Mouse (Mus musculus): Measurements from ENCODE around the gene Pctp. TPM values are rescaled to one million over a fixed set of nuclear protein-coding genes. Genes with fewer than 3 reads are reported as not detected.

Pctp gene
- total and polyA plus RNA-seq, 3 experiments, result 6.4 to 10.2 TPM; not detected in 1

DNA sequence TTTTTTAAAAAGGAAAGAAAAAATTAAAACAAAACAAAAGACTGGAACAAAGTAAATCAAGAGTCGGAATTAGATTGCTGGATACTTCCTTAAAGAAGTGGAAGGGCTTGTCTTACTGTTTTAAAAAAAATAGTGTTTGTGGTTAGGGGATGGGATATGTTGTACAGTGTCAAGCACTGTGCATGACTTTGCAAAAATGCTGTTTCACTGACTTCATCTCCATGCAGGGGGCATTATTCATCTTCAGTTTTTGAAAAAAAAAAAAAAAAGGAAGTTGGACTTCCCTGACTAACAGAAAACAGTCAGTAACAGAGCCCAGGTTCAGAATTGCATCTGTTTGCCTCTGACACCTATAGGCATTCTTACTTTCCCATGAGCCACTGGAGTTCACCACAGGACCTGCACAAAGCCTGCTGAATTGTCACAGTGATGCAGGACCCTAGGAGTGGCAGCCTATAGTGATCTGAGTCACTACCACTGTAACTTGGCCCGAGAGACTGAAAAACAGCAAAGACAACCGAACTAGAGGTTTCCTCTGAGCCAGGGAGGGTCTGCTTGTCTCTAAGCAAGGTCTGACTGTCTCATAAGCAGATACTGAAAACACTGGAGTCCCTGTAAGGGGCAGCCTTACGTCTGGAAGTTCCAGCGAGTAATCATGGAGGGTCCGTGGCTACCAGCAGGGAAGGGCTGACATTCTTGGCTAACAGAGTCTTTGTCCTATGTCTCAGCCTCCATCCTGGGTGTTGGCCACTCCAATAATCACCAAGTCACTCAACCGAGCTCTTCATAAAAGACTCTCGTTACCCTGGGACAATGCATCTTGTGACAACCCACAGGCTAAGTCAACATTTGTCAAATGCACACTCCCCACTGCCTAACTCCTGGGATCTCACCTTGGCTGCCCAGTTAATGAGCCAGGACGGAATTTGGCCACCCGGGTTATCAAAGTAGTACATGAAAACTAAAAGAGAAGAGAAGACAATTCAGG lies 17.2 kb downstream of the Pctp start (continued):
- TF ChIP-seq NELFE (IDR thresholded peaks at IDR 0.05; ENCODE audit: low read depth, low read length) (peak; percentile 65), ZMIZ1 (IDR thresholded peaks at IDR 0.05; ENCODE audit: low read depth, low read length) (peak; percentile 35; the same call in 1 of the 2 replicates), ETS1 (IDR thresholded peaks at IDR 0.05; ENCODE audit: low read depth, low read length) (peak; percentile 100), MAFK (IDR thresholded peaks at IDR 0.05; ENCODE audit: borderline replicate concordance, low read depth, low read length) (peak; percentile 89), ZNF384 (IDR thresholded peaks at IDR 0.05; ENCODE audit: low read depth, low read length) (peak; percentile 99), ELF1 (IDR thresholded peaks at IDR 0.05; ENCODE audit: low read depth, low read length) (peak; percentile 67), MYC (IDR thresholded peaks at IDR 0.05; ENCODE audit: low read depth, low read length) (peak; percentile 88), KAT2A (conservative IDR thresholded peaks at IDR 0.05; ENCODE audit: low read depth, low read length) (no peak; the same call in 1 of the 2 replicates), EP300 (IDR thresholded peaks at IDR 0.05; ENCODE audit: low read depth in 1 of 2, low read length in 2 of 2) (peak; percentile 93 to 94), USF1 (IDR thresholded peaks at IDR 0.05; ENCODE audit: low read depth, low read length) (no peak), SIN3A (IDR thresholded peaks at IDR 0.05; ENCODE audit: low read length) (peak; percentile 90), E2F4 (IDR thresholded peaks at IDR 0.05; ENCODE audit: borderline replicate concordance, low read depth, low read length) (no peak), POLR2AphosphoS5 (IDR thresholded peaks at IDR 0.05; ENCODE audit: borderline replicate concordance, low read depth, low read length) (no peak), USF2 (IDR thresholded peaks at IDR 0.05; ENCODE audit: borderline replicate concordance in 1 of 2, insufficient read depth in 1 of 2, low read depth in 1 of 2, low read length in 2 of 2) (no peak), CHD1 (IDR thresholded peaks at IDR 0.05; ENCODE audit: low read depth, low read length) (no peak), POLR2AphosphoS2 (IDR thresholded peaks at IDR 0.05; ENCODE audit: low read length) (peak; percentile 33; the same call in 1 of the 2 replicates)

DNA sequence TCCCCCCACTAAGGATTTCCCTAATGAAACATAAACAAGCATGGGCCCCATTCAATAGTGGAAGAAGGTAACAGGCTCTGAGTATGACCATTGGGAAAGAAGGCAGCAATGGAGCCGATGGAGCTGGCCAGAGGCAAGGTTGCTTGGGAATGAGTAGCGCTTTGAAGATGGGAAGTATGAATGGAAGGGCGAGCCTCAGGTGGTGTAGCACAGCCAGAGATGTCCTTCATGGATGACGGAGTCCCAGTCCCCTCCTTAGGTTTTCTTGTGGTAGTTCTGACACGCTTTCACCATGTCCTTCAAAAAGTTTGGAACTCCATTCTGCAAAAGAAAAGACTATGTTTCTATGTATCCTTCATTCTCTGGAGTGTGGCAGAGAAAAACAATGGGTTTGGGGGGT lies 18.3 kb downstream of the Pctp start:
- Histone ChIP-seq H3K79me2 (ENCODE audit: control insufficient read depth, insufficient read depth, low read length, poor library complexity) (no peaks in the 10 kb centered on the region), H3K27me3 (ENCODE audit: control insufficient read depth in 1 of 2, insufficient read depth in 2 of 2, low read length in 2 of 2) (no peaks in the 10 kb centered on the region), H3K4me3 (ENCODE audit: control insufficient read depth in 1 of 2, insufficient read depth in 1 of 2, low read depth in 2 of 2, low read length in 2 of 2) (no peak overlapping the region), H3K9me3 (replicated peaks; ENCODE audit: insufficient read depth, low read length) (no peaks in the 10 kb centered on the region), H3K27ac (ENCODE audit: control insufficient read depth, low read depth, low read length) (peak overlapping the region; percentile 91), H3K4me1 (ENCODE audit: control insufficient read depth in 1 of 2, insufficient read depth in 2 of 2, low read length in 2 of 2) (peaks cover 26 to 61% of the 10 kb centered on the region in 2 experiments), H3K36me3 (ENCODE audit: control insufficient read depth in 1 of 2, insufficient read depth in 2 of 2, low read length in 2 of 2) (peaks cover 0 to 60% of the 10 kb centered on the region in 2 experiments; a peak in 2 of 4 replicates), H3K9ac (ENCODE audit: control insufficient read depth, low read depth, low read length, poor library complexity, severe bottlenecking) (peak overlapping the region; percentile 42)
- TF ChIP-seq USF2 (IDR thresholded peaks at IDR 0.05; ENCODE audit: borderline replicate concordance in 1 of 2, insufficient read depth in 1 of 2, low read depth in 1 of 2, low read length in 2 of 2) (no peak), POLR2AphosphoS2 (IDR thresholded peaks at IDR 0.05; ENCODE audit: low read length) (no peak), ZC3H11A (IDR thresholded peaks at IDR 0.05; ENCODE audit: low read depth, low read length) (no peak), CTCF (IDR thresholded peaks at IDR 0.05 in 2 of 3, conservative IDR thresholded peaks at IDR 0.05 in 1 of 3; ENCODE audit: control insufficient read depth in 1 of 3, insufficient read depth in 1 of 3, low read depth in 2 of 3, low read length in 3 of 3, poor library complexity in 1 of 3, severe bottlenecking in 1 of 3) (no peak)
- DNase-seq (ENCODE audit: low read depth, low spot score), result no peak
